Mouse (Mus musculus) neutrophil, adult 5-6 weeks (primary cell): ENCODE measurements around the gene Nol3. TPM values are rescaled to one million over a fixed set of nuclear protein-coding genes. Genes with fewer than 3 reads are reported as not detected.
A peak's percentile ranks its signal among the peaks of the same experiment; 100 is the strongest.

Experiments used
- ATAC-seq: fragments of 151-379, 151-347 bp; 2 replicates; pipeline ENCODE4 v1.8.0; 2017; ENCODE audit warnings: mild to moderate bottlenecking, moderate TSS enrichment; ENCODE audit not compliant: insufficient number of reproducible peaks, poor library complexity, low FRiP score, severe bottlenecking; ENCODE audit errors: extremely low read depth
- total RNA-seq: library from RNA; stranded (forward); fragments of 200-1000 nt; gene quantifications from 2 replicates; pipeline ENCODE4 v1.2.3, GENCODE M21; 2017

The Nol3 gene
- total RNA-seq, 1 experiment from 2014 or later: not detected

- ATAC-seq: no peak
Measured at GRCm38 (mm10) chr8:105261326-105261980, 14.5 kb upstream of the Nol3 start.

DNA sequence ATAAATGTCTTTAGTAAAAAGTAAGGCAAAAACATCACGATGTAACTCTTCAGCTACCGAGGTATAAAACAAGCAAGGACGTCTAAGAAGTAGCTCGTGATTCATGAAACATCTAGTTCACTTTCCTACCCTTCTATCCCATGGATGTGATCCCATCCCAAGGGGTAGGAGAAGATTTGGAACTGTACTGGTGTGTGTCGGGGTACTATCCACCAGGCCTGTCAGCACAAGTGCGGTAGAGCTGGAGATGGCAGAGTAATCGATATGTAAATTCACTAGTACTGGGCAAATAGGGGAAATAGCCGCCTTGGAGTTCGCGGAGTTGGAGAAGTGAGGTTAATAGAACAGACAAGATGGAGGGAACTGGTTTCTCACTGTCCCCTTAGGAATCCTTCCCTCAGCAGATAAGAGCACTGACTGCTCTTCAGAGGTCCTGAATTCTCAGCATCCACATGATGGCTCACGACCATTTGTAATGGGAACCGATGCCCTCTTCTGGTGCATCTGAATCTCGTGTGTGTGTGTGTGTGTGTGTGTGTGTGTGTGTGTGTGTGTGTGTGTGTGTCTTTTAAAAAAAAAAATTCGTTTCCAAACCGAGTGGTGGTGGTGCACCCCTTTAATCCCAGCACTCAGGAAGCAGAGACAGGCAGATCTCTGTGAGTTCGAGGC lies 12.6 kb upstream of the Nol3 start:
- no peak for ATAC-seq

- ATAC-seq: peak; percentile 37; the same call in 1 of the 2 replicates
Measured at GRCm38 (mm10) chr8:105264024-105264982, 11.6 kb upstream of the Nol3 start, which contains the start of the genes Tradd and Fbxl8. Tradd (minus strand) TSS chr8:105264609. Fbxl8 (plus strand) TSS chr8:105264648.

GRCm38 (mm10) chr8:105265128-105265527 lies 10.8 kb upstream of the Nol3 start:
- ATAC-seq: peak; percentile 74

GRCm38 (mm10) chr8:105266775-105267174 lies 9.2 kb upstream of the Nol3 start:
- ATAC-seq: peak; percentile 48; the same call in 1 of the 2 replicates

GRCm38 (mm10) chr8:105268342-105269074 lies 7.4 kb upstream of the Nol3 start:
- ATAC-seq: no peak

- no peak for ATAC-seq
Measured at GRCm38 (mm10) chr8:105269075-105269458, 6.9 kb upstream of the Nol3 start.

- ATAC-seq: no peak
Measured at GRCm38 (mm10) chr8:105269461-105269947, 6.4 kb upstream of the Nol3 start, which contains the start of gene Hsf4. Hsf4 (plus strand) TSS chr8:105269801.

DNA sequence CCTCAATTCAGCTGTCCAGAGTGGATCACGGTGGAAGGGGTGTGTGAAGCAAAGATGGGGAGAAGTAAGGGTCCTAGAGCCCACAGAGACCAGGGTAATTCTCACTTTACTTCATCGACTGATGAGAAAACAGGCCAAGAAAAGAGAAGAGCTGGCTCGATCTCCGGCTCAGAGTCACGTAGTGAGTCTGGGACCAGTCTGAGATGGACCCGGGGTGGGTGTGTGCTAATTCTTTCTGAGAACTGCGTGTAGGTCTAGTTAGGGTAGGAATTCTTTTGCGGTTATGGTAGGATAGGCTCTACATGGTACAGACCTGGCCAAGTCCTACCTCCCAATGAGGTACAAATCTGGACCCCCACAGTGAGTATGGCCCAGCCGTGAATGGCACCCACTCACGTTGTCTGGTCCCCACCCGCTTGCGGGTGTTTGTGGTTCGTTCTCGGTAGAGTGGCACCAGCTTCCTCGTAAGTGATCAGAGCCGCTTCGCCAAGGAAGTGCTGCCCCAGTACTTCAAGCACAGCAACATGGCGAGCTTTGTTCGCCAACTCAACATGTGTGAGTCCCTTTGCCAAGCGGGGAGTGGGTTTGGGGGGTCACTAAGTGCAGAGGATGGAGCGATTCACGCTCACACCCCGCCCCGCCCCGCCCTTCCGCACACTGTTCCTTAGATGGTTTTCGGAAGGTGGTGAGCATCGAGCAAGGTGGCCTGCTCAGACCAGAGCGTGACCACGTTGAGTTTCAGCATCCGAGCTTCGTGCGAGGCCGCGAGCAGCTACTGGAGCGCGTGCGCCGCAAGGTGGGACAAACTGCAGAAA lies 5.6 kb upstream of the Nol3 start:
- ATAC-seq: no peak

DNA sequence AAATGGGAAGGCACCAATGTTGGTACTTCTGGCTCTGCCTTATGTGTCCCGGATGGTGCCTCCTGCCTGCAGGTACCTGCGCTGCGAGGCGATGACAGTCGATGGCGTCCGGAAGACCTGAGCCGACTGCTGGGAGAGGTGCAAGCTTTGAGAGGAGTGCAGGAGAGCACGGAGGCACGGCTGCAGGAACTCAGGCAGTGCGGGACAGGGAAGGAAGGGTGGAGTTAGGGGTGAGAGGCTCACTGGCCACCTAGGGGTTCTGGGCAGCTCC lies 5.1 kb upstream of the Nol3 start:
- ATAC-seq: no peak

DNA sequence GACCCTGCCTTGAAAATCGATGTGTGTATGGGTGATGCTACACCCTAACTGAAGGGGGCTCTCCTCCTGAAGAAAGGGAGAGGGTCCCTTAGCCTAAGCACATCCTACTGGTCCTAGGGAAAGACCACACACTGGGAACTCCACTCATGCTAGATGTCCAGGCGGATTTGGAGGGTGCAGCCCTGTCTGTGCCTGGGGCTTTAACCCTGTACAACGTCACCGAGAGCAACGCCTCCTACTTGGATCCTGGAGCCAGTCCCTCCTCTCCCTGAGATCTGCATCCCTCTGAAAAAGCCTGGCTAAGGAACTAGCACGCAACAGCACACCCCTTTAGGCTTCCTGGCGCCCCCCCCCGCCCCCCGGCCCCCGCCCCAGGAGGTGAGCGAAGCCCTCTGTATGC lies 553 bp upstream of the Nol3 start:
- ATAC-seq: no peak

DNA sequence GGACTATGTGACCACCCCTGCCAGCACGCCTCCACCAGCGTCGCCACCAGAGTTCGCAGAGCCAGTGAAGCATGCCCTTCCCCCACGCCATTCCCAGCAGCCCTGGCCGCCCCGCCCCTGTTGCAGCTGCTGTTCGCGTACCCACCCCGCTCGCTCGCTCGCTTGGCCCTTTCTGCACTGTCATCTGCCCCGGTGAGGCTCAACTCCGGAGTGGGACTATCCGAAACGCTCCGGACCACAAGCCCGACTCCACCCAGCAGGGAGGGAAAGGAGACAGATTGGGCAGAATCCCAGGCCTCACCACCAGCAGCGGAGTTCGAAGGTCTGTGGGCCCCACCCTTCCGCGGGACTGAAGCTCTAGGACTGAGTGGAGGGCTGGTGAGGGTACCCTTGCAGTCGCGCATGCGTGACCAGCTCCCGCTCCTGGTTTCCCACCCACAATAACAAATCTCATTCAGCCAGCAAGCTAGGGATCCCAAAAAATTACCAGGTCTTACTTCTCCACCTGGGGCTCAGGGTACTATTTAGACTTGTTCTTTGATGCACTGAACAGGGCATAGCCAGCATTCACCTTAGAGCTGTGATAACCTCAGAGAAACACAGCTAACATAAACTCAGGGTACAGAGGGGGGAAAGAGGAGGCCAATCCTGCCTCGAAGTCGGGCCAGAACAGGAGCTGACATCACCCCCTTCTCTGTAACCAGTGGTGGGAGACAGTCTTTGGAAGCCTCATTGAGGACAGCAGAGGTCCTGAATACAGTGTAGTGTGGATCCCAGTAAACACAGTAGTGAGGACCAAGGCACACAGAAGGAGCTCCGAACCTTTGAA lies 566 bp downstream of the Nol3 start:
- no peak for ATAC-seq

GRCm38 (mm10) chr8:105278911-105279334 lies 3.0 kb downstream of the Nol3 start:
- ATAC-seq: peak; percentile 21; the same call in 1 of the 2 replicates

DNA sequence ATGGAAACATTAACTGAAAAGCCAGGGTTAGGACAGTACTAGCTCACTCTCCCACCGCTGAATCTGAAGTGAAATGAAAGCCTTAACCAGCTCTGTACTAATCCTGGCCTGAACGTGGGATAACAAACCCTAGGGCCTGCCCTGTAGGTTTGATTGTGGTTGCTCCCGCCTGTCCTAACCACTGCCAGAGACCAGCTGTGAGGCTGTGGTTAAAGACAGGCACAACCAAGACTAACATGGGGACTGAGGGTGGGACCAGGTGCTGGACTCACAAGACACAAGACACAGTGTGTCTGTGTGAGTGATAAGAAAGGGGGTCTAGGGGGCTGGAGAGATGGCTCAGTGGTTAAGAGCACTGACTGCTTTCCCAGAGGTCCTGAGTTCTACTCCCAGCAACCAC lies 4.6 kb downstream of the Nol3 start:
- ATAC-seq: no peak

DNA sequence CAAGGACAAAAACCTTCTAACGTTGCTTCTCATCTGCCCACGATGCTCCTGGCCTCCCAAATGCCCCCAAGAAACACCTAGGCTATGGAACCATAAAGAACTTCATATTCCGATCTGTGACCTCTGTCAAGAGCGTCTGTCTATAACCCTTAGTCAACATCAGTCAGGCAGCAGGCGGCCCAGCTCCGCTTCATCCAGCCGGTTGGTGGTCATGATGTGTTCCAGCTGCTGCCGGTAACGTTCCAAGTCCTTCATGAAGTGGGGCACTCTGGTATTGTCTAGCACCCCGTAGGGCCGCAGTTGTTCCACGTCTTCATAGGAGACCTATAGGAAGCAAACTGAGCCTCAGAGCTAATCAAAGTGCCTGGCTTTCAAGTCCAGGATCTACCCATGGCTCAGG lies 5.9 kb downstream of the Nol3 start:
- no peak for ATAC-seq

DNA sequence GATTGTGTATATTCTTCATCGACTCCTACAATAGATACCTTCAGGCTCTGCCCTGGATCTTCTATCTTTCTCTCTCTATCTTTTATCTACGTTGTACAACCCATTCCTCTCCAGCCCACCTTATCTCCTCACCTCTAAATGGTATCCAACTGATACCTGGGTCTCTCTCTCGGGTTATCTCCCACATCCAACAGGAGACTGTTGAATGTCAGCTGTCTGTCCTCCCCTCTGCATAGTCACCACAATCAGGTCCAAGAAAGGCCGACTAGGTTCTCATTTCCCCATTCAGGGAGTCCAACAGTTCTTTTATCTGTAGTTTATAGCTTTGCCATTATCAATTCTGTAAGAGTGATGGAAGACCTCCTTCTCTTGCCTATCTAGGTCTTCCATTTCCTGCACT lies 6.3 kb downstream of the Nol3 start:
- no peak for ATAC-seq

DNA sequence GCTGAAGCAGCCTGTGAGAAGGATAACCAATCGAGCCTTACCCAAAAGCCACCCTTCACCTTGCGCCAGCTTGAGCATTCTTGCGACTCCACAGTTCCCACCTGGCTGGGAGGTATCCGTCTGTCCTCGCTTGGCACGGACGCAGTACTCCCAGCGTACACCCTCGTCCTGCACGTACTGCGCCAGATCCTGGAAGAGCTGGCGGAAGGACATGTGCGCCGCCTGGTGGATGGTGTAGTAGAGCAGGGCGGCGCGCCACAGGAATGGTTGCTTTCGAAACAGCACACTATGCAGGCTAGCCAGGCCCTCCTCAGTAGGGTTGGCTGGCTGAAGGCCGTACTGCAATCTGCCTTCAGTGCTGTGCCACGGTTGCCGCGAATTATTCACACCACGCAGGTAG lies 7.1 kb downstream of the Nol3 start:
- peak; percentile 46; the same call in 1 of the 2 replicates for ATAC-seq
